Mouse (Mus musculus): Measurements from ENCODE around the gene Dzip3. TPM values are rescaled to one million over a fixed set of nuclear protein-coding genes. Genes with fewer than 3 reads are reported as not detected.

Dzip3 gene
- total and polyA plus RNA-seq, 3 experiments = 22.4 to 22.8 TPM; not detected in 1

DNA sequence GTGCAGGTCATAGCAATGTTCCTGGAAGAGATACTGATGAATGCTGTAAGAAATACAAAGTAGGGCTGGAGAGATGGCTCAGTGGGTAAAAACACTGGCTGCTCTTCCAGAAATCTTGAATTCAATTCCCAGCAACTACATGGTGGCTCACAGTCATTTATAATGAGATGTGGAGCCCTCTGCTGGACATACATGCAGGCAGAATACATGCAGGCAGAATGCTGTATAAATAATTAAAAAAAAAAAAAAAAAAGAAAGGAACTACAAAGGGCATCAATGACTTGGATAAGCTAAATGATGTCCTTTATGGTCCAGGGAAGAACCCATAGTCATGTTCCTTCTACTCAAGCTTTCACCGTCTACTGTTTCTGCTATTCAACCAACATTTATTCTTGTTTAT is 20.4 kb downstream of the Dzip3 start:
- peak; percentile 63 for DNase-seq (ENCODE audit: low read depth, low spot score)

GRCm38 (mm10) chr16:48972996-48973395 is 21.0 kb downstream of the Dzip3 start:
- Histone ChIP-seq H3K36me3 (ENCODE audit: control insufficient read depth in 1 of 2, insufficient read depth in 2 of 2, low read length in 2 of 2) (peaks cover 0 to 26% of the 10 kb centered on the region in 2 experiments; a peak in 3 of 4 replicates), H3K4me1 (ENCODE audit: control insufficient read depth in 1 of 2, insufficient read depth in 2 of 2, low read length in 2 of 2) (no peaks in the 10 kb centered on the region), H3K4me3 (ENCODE audit: control insufficient read depth in 1 of 2, insufficient read depth in 1 of 2, low read depth in 2 of 2, low read length in 2 of 2) (no peak overlapping the region), H3K9me3 (replicated peaks; ENCODE audit: insufficient read depth, low read length) (no peaks in the 10 kb centered on the region), H3K27me3 (ENCODE audit: control insufficient read depth in 1 of 2, insufficient read depth in 2 of 2, low read length in 2 of 2) (no peaks in the 10 kb centered on the region), H3K9ac (ENCODE audit: control insufficient read depth, low read depth, low read length, poor library complexity, severe bottlenecking) (no peak overlapping the region), H3K79me2 (ENCODE audit: control insufficient read depth, insufficient read depth, low read length, poor library complexity) (no peaks in the 10 kb centered on the region), H3K27ac (ENCODE audit: control insufficient read depth, low read depth, low read length) (no peak overlapping the region)
- TF ChIP-seq GATA1 (IDR thresholded peaks at IDR 0.05; ENCODE audit: low read depth, low read length) (no peak), RAD21 (IDR thresholded peaks at IDR 0.05; ENCODE audit: low read depth, low read length) (no peak), KAT2A (conservative IDR thresholded peaks at IDR 0.05; ENCODE audit: low read depth, low read length) (no peak), JUND (IDR thresholded peaks at IDR 0.05; ENCODE audit: low read depth, low read length) (no peak), NRF1 (IDR thresholded peaks at IDR 0.05; ENCODE audit: insufficient read depth, low read depth, low read length, poor library complexity, severe bottlenecking) (no peak), USF1 (IDR thresholded peaks at IDR 0.05; ENCODE audit: low read depth, low read length) (no peak), ZC3H11A (IDR thresholded peaks at IDR 0.05; ENCODE audit: low read depth, low read length) (no peak), POLR2AphosphoS2 (IDR thresholded peaks at IDR 0.05; ENCODE audit: low read length) (no peak), SIN3A (IDR thresholded peaks at IDR 0.05; ENCODE audit: low read length) (no peak), MAX (IDR thresholded peaks at IDR 0.05; ENCODE audit: low read length) (no peak), TAL1 (IDR thresholded peaks at IDR 0.05; ENCODE audit: low read length) (no peak), BHLHE40 (IDR thresholded peaks at IDR 0.05; ENCODE audit: borderline replicate concordance, low read depth, low read length) (no peak), POLR2A (IDR thresholded peaks at IDR 0.05; ENCODE audit: control insufficient read depth in 1 of 2, insufficient read depth in 1 of 2, low read depth in 1 of 2, low read length in 2 of 2, poor library complexity in 1 of 2) (no peak), SMC3 (IDR thresholded peaks at IDR 0.05; ENCODE audit: low read depth, low read length) (no peak), GABPA (IDR thresholded peaks at IDR 0.05; ENCODE audit: low read depth, low read length) (no peak), MAFK (IDR thresholded peaks at IDR 0.05; ENCODE audit: borderline replicate concordance, low read depth, low read length) (no peak), ETS1 (IDR thresholded peaks at IDR 0.05; ENCODE audit: low read depth, low read length) (no peak), MYC (IDR thresholded peaks at IDR 0.05; ENCODE audit: low read depth, low read length) (no peak), MAZ (IDR thresholded peaks at IDR 0.05; ENCODE audit: low read depth, low read length) (no peak), MEF2A (IDR thresholded peaks at IDR 0.05; ENCODE audit: extremely low read depth, insufficient replicate concordance, low read depth, low read length, poor library complexity, severe bottlenecking) (no peak)
- DNase-seq (ENCODE audit: low read depth, low spot score) = no peak

More for the DNA sequence above, 20.4 kb downstream of the Dzip3 start:
- Histone ChIP-seq H3K9ac (ENCODE audit: control insufficient read depth, low read depth, low read length, poor library complexity, severe bottlenecking) (no peak overlapping the region), H3K27ac (ENCODE audit: control insufficient read depth, low read depth, low read length) (no peak overlapping the region), H3K27me3 (ENCODE audit: control insufficient read depth in 1 of 2, insufficient read depth in 2 of 2, low read length in 2 of 2) (no peaks in the 10 kb centered on the region), H3K4me1 (ENCODE audit: control insufficient read depth in 1 of 2, insufficient read depth in 2 of 2, low read length in 2 of 2) (no peaks in the 10 kb centered on the region), H3K4me3 (ENCODE audit: control insufficient read depth in 1 of 2, insufficient read depth in 1 of 2, low read depth in 2 of 2, low read length in 2 of 2) (no peak overlapping the region), H3K9me3 (replicated peaks; ENCODE audit: insufficient read depth, low read length) (no peaks in the 10 kb centered on the region), H3K79me2 (ENCODE audit: control insufficient read depth, insufficient read depth, low read length, poor library complexity) (no peaks in the 10 kb centered on the region), H3K36me3 (ENCODE audit: control insufficient read depth in 1 of 2, insufficient read depth in 2 of 2, low read length in 2 of 2) (peaks cover 0 to 30% of the 10 kb centered on the region in 2 experiments; a peak in 3 of 4 replicates)
- TF ChIP-seq SMC3 (IDR thresholded peaks at IDR 0.05; ENCODE audit: low read depth, low read length) (peak; percentile 52), CTCF (IDR thresholded peaks at IDR 0.05 in 2 of 3, conservative IDR thresholded peaks at IDR 0.05 in 1 of 3; ENCODE audit: control insufficient read depth in 1 of 3, insufficient read depth in 1 of 3, low read depth in 2 of 3, low read length in 3 of 3, poor library complexity in 1 of 3, severe bottlenecking in 1 of 3) (peak; percentile 25 to 51 (median 43)), HCFC1 (IDR thresholded peaks at IDR 0.05; ENCODE audit: low read depth, low read length) (no peak), TCF12 (IDR thresholded peaks at IDR 0.05; ENCODE audit: low read depth, low read length) (no peak), RAD21 (IDR thresholded peaks at IDR 0.05; ENCODE audit: low read depth, low read length) (peak; percentile 21; the same call in 1 of the 2 replicates), ZNF384 (IDR thresholded peaks at IDR 0.05; ENCODE audit: low read depth, low read length) (peak; percentile 94)
